Mouse (Mus musculus) kidney, embryonic 15.5 days (tissue): ENCODE data around the gene Myrip. TPM values are rescaled to one million over a fixed set of nuclear protein-coding genes. Genes with fewer than 3 reads are reported as not detected.

Source experiments
- ATAC-seq: fragments of 200-750 bp; cut with Nextera tagmentation; replicated peaks from 2 replicates; pipeline ENCODE4 v1.8.0; 2017; ENCODE audit warnings: moderate TSS enrichment; ENCODE audit not compliant: low FRiP score
- H3K27ac ChIP-seq: fragments of 300-500 bp; sonication (generic); 2 replicates; pipeline ENCODE4 v1.5.1; 2015; ENCODE audit warnings: mild to moderate bottlenecking, inconsistent platforms
- H3K27me3 ChIP-seq: fragments of 300-500 bp; sonication (generic); 2 replicates; pipeline ENCODE4 v1.6.1; 2015; ENCODE audit warnings: inconsistent platforms
- H3K36me3 ChIP-seq: fragments of 300-500 bp; sonication (generic); 2 replicates; pipeline ENCODE4 v1.6.1; 2015; ENCODE audit warnings: inconsistent platforms
- H3K4me1 ChIP-seq: fragments of 300-500 bp; sonication (generic); 2 replicates; pipeline ENCODE4 v1.6.1; 2015; ENCODE audit warnings: inconsistent platforms
- H3K4me2 ChIP-seq: fragments of 300-500 bp; sonication (generic); 2 replicates; pipeline ENCODE4 v1.6.1; 2015; ENCODE audit warnings: moderate library complexity, mild to moderate bottlenecking, inconsistent platforms
- H3K4me3 ChIP-seq: fragments of 300-500 bp; sonication (generic); replicated peaks from 2 replicates; pipeline ENCODE4 v1.5.1; 2015; ENCODE audit warnings: mild to moderate bottlenecking, inconsistent platforms
- H3K9ac ChIP-seq: fragments of 300-500 bp; sonication (generic); 2 replicates; pipeline ENCODE4 v1.6.1; 2015; ENCODE audit warnings: mild to moderate bottlenecking, inconsistent platforms
- H3K9me3 ChIP-seq: fragments of 300-500 bp; sonication (generic); replicated peaks from 2 replicates; pipeline ENCODE4 v1.6.1; 2016; ENCODE audit warnings: inconsistent platforms
- WGBS: fragments of 180-500 bp; shearing (Covaris S2); methylation state at CpG from one replicate; pipeline ENCODE4 v1.1.7; 2015; ENCODE audit warnings: mixed read lengths; 5-methylcytosine and 5-hydroxymethylcytosine counted together
- polyA plus RNA-seq: library from polyadenylated mRNA; unstranded; fragments of >200 nt; fragmentation: Nextera tagmentation; extraction: Ambion mirVana; gene quantifications from 2 replicates; pipeline ENCODE4 v1.2.1, GENCODE M21; 2015

Myrip gene
- polyA plus RNA-seq, 1 experiment from 2014 or later, result 0.35 TPM

DNA sequence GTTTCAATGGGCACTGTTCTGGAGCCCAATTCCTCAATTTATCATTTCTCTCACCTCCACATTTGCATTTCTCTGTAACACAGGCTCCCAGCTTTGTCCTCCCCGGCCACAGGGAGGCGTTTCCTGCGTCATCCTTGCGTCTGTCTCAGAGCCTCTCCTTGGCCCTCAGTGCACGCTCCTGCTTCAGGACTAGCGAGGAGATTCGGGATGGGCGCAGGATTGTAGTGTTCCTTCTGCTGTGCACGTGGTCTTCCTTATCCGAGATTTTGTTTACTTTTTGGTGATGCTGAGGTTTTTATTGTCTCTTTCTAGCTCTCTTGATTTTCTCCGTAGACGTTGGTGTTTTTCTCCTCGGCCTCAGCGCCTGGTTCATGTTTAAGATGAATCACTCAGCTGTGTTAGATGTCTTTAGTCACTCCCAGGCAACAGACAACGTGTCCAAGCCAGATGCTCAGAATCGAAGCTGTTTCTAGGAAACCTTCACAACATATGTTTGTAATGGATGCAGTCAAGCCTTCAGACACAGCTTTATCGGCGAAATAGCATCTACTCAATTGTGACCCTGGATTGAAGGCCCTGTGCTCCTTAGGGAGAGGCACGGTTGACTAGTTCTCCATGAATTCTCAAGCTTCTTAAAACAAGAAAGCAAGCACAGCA, 218.3 kb downstream of the Myrip start:
- Histone ChIP-seq H3K4me2 (no peak overlapping the region), H3K4me3 (no peak overlapping the region), H3K4me1 (peaks cover 9% of the 10 kb centered on the region; the same call in 1 of the 2 replicates), H3K9ac (no peak overlapping the region), H3K27ac (no peak overlapping the region), H3K36me3 (no peaks in the 10 kb centered on the region), H3K9me3 (no peaks in the 10 kb centered on the region), H3K27me3 (no peaks in the 10 kb centered on the region)
- WGBS, result 50% methylated on average over 19 of the region's 19 CpGs
- ATAC-seq, result no peak

DNA sequence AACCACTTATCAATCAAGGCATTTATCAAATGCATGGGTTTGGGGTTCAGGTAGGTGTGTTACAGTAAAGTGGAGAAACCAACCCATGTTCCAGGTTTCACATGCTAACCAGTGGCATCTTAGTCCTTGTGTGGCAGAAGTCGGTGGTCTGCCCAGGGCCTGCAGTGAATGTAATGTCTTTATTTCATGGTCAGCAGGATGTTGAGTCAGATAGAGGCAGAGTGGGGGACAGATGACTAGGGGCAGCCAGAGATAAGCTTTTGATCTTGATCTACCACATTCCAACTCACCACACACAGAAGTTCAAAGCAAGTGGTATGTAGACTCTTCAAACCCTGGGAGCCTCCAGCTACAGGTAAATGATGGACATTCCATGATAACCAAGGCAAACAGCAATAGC, 219.8 kb downstream of the Myrip start:
- Histone ChIP-seq H3K9ac (no peak overlapping the region), H3K27ac (no peak overlapping the region), H3K36me3 (no peaks in the 10 kb centered on the region), H3K4me1 (peaks cover 8% of the 10 kb centered on the region; the same call in 1 of the 2 replicates), H3K9me3 (no peaks in the 10 kb centered on the region), H3K4me3 (no peak overlapping the region), H3K4me2 (no peak overlapping the region), H3K27me3 (no peaks in the 10 kb centered on the region)
- WGBS, result 77% methylated on average over 1 of the region's 1 CpGs
- ATAC-seq, result no peak

Other genes starting within 250 kb of the Myrip start
- 6.6 and 7.3 TPM in 2 replicates for gene Cx3cr1, start 231.6 kb upstream of the Myrip start, polyA plus RNA-seq
- gene Ccr8, start 209.4 kb upstream of the Myrip start, polyA plus RNA-seq, result 0.18 TPM in 1 of 2 replicates, not detected in the other
- gene Slc25a38, start 191.1 kb upstream of the Myrip start, polyA plus RNA-seq, result 32.4 and 37.1 TPM in 2 replicates
- gene Rpsa, start 173.8 kb upstream of the Myrip start, polyA plus RNA-seq, result 1,407 and 1,464 TPM in 2 replicates
- gene Mobp, start 151.8 kb upstream of the Myrip start, polyA plus RNA-seq, result not detected in 2 replicates
- 158 and 175 TPM in 2 replicates for gene Eif1b, start 190.7 kb downstream of the Myrip start, polyA plus RNA-seq
- gene Entpd3, start 238.3 kb downstream of the Myrip start, polyA plus RNA-seq, result 1.5 and 2.0 TPM in 2 replicates